Mouse (Mus musculus): ENCODE measurements around the gene Tbce. TPM values are rescaled to one million over a fixed set of nuclear protein-coding genes. Genes with fewer than 3 reads are reported as not detected.

The Tbce gene
- total RNA-seq (2014; rRNA removed; ENCODE audit: low replicate concordance) = 32.5 and 44.7 TPM in 2 replicates
- 29.0 and 31.6 TPM in 2 replicates for polyA plus RNA-seq (2015; fragmentation: Nextera tagmentation; extraction: Ambion mirVana)

DNA sequence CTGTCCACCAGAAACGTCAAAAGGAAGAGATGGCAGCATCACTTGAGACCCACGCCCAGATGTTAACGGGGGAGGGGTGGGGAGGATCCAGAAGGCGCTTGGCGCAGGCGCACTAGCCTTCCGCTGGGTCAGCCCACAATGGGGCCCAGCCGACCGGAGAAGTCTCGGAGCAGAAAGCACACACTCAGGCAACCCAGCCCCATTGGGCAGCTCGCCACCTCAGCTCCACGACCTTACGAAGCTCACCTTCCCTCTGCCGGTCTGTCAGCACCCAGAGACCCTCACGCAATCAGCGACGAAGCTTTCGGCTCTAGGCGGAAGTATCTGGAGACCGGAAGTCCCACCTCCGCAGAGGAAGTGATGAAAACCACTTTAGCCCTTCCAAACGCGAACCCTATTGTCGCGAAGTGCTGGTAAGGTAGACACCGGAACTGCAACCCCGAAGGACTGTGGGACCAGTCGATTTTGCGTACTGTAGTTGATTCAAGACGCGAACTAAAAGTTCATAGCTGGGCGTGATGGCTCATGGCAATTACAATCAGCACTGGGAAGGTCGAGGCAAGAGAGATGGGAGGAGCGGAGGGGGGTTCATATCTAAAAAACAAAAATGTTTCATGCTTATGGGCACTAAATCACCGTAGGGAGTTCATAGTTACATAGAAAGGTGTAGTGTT is at the start of gene Tbce:
TSS of gene Tbce (minus strand) at position 347 of the 674 bp plus-strand sequence.
- Histone ChIP-seq H3K27me3 (ENCODE audit: control insufficient read depth, insufficient read depth, low read length) (no peaks in the 10 kb centered on the region), H3K9me3 (replicated peaks; ENCODE audit: control insufficient read depth, low read length) (no peaks in the 10 kb centered on the region), H3K27ac (ENCODE audit: low read depth) (peak within 1 kb of the TSS; percentile 99), H3K4me2 (ENCODE audit: low read depth, low read length) (peak within 1 kb of the TSS; percentile 75), H3K9ac (replicated peaks; ENCODE audit: low read depth, low read length) (peak within 1 kb of the TSS; percentile 87), H3K36me3 (replicated peaks; ENCODE audit: control insufficient read depth, insufficient read depth, low read length) (no peaks in the 10 kb centered on the region), H3K4me3 (ENCODE audit: low read depth, low read length) (peak within 1 kb of the TSS; percentile 90), H3K4me1 (ENCODE audit: control insufficient read depth, insufficient read depth) (peaks cover 12% of the 10 kb centered on the region)
- ATAC-seq (ENCODE audit: insufficient read depth, low read depth) (peak; percentile 93), DNase-seq (ENCODE audit: low spot score) (peak; percentile 89)
- TF ChIP-seq EP300 (IDR thresholded peaks at IDR 0.05; ENCODE audit: low read depth) (peak; percentile 73; the same call in 1 of the 2 replicates), CTCF (IDR thresholded peaks at IDR 0.05; ENCODE audit: low read depth) (0 out of 2 replicates have a peak, but pooled peaks have one; percentile 1)
- WGBS = under 1% methylated on average over 35 of the region's 35 CpGs

DNA sequence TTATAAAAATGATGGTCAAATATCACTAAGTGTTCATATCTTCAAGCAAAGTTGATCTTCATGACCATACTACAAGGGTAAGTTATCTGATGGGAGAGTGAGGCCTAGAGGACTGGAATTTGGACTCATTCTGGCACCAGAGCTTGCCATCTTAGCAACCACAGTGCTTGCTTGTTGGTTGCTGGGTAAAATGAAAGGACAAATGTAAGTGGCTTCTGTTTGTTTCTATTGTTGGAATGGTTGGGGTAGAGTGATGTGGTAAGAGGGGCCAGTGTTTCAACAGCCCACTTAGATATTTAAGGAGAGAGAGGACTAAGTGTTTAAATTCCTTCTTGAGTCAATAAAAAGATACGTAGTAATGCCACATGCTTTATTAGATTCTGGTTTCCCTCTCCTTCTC is 49.2 kb upstream of the Tbce start:
- H3K4me3 ChIP-seq (ENCODE audit: low read depth, low read length) = no peak overlapping the region
- WGBS = 38% methylated on average over 1 of the region's 1 CpGs
- peak; percentile 60; the same call in 1 of the 2 replicates for ATAC-seq (ENCODE audit: insufficient read depth, low read depth)
- no peaks in the 10 kb centered on the region for H3K4me1 ChIP-seq (ENCODE audit: control insufficient read depth, insufficient read depth)
- H3K27me3 ChIP-seq (ENCODE audit: control insufficient read depth, insufficient read depth, low read length) = no peaks in the 10 kb centered on the region
- H3K36me3 ChIP-seq (replicated peaks; ENCODE audit: control insufficient read depth, insufficient read depth, low read length) = 0 out of 2 replicates have a peak, but pooled peaks cover 5% of the 10 kb centered on the region
- H3K9ac ChIP-seq (replicated peaks; ENCODE audit: low read depth, low read length) = no peak overlapping the region
- DNase-seq (ENCODE audit: low spot score) = peak; percentile 62
- H3K9me3 ChIP-seq (replicated peaks; ENCODE audit: control insufficient read depth, low read length) = no peaks in the 10 kb centered on the region
- TF ChIP-seq CTCF (IDR thresholded peaks at IDR 0.05; ENCODE audit: low read depth) (no peak), EP300 (IDR thresholded peaks at IDR 0.05; ENCODE audit: low read depth) (no peak)
- peak overlapping the region; percentile 71 for H3K27ac ChIP-seq (ENCODE audit: low read depth)
- H3K4me2 ChIP-seq (ENCODE audit: low read depth, low read length) = no peak overlapping the region

DNA sequence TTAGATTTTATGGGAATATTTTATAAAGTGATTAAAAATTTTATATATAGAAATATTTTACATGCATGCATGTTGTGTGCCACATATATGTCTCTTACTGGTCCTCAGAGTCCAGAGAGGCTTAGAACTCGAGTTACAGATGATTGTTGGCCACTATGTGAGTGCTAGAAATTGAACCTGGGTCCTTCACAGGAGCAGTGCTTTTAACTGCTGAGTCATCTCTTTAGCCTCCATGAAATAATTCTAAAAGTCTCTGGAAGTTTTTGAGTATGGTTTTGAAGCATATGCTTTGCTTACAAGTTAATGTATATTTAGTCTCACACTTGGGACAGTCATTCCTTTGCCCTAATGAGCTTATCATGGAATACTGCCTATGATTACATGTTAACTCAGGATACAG is 35.9 kb upstream of the Tbce start:
- no peak for DNase-seq (ENCODE audit: low spot score)
- H3K27ac ChIP-seq (ENCODE audit: low read depth) = no peak overlapping the region
- H3K4me1 ChIP-seq (ENCODE audit: control insufficient read depth, insufficient read depth) = 0 out of 2 replicates have a peak, but pooled peaks cover 3% of the 10 kb centered on the region
- TF ChIP-seq CTCF (IDR thresholded peaks at IDR 0.05; ENCODE audit: low read depth) (no peak), EP300 (IDR thresholded peaks at IDR 0.05; ENCODE audit: low read depth) (no peak)
- no peak overlapping the region for H3K4me2 ChIP-seq (ENCODE audit: low read depth, low read length)
- no peak for ATAC-seq (ENCODE audit: insufficient read depth, low read depth)
- H3K36me3 ChIP-seq (replicated peaks; ENCODE audit: control insufficient read depth, insufficient read depth, low read length) = no peaks in the 10 kb centered on the region
- 70% methylated on average over 1 of the region's 1 CpGs for WGBS
- H3K4me3 ChIP-seq (ENCODE audit: low read depth, low read length) = no peak overlapping the region
- H3K9me3 ChIP-seq (replicated peaks; ENCODE audit: control insufficient read depth, low read length) = no peaks in the 10 kb centered on the region
- no peaks in the 10 kb centered on the region for H3K27me3 ChIP-seq (ENCODE audit: control insufficient read depth, insufficient read depth, low read length)
- no peak overlapping the region for H3K9ac ChIP-seq (replicated peaks; ENCODE audit: low read depth, low read length)

DNA sequence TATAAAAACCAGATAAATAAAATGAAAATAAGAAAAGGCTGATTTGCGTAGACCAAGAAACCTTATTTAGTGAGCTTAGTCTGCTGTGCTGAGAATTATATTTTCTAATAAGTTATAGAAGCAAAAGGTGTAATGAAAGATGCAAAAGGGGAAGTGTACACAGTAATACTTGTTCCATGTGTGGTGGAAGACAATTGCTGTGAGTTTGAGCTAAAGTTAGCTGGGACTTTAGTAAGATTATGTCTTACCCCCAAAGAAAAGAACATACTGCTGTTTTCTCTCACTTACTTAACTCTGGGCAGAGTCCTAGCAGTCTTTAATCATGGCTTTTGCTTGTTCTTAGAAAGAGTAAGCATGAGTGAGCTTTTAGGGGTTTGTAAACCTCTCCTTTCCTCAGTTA is 34.9 kb upstream of the Tbce start:
- Histone ChIP-seq H3K4me3 (ENCODE audit: low read depth, low read length) (no peak overlapping the region), H3K9me3 (replicated peaks; ENCODE audit: control insufficient read depth, low read length) (no peaks in the 10 kb centered on the region), H3K4me1 (ENCODE audit: control insufficient read depth, insufficient read depth) (no peaks in the 10 kb centered on the region), H3K36me3 (replicated peaks; ENCODE audit: control insufficient read depth, insufficient read depth, low read length) (no peaks in the 10 kb centered on the region), H3K4me2 (ENCODE audit: low read depth, low read length) (no peak overlapping the region), H3K27me3 (ENCODE audit: control insufficient read depth, insufficient read depth, low read length) (no peaks in the 10 kb centered on the region), H3K27ac (ENCODE audit: low read depth) (no peak overlapping the region), H3K9ac (replicated peaks; ENCODE audit: low read depth, low read length) (no peak overlapping the region)
- 98% methylated on average over 1 of the region's 1 CpGs for WGBS
- DNase-seq (ENCODE audit: low spot score) = no peak
- no peak for TF ChIP-seq EP300 (IDR thresholded peaks at IDR 0.05; ENCODE audit: low read depth)
- no peak for TF ChIP-seq CTCF (IDR thresholded peaks at IDR 0.05; ENCODE audit: low read depth)
- ATAC-seq (ENCODE audit: insufficient read depth, low read depth) = no peak

DNA sequence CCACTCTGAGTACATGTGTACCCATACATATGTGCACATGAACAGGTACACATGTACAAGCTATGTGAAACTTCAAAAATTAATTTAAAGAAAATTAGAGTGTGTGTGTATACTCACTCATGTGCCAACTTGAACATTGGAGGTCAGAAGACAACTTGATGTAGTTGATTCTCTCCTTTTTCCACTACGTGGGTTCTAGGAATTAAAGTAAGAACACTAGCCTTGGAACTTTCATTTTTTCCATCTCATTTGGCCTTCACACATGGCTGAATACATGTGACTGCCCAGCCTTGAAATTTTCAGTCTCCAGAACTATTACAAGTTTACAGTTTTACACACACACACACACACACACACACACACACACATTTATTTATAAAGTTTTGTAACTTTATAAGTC is 29.9 kb upstream of the Tbce start:
- ATAC-seq (ENCODE audit: insufficient read depth, low read depth) = no peak

More for the DNA sequence above, 29.9 kb upstream of the Tbce start:
- Histone ChIP-seq H3K9ac (replicated peaks; ENCODE audit: low read depth, low read length) (no peak overlapping the region), H3K36me3 (replicated peaks; ENCODE audit: control insufficient read depth, insufficient read depth, low read length) (no peaks in the 10 kb centered on the region; the same call in 1 of the 2 replicates), H3K27ac (ENCODE audit: low read depth) (no peak overlapping the region), H3K4me2 (ENCODE audit: low read depth, low read length) (no peak overlapping the region), H3K27me3 (ENCODE audit: control insufficient read depth, insufficient read depth, low read length) (no peaks in the 10 kb centered on the region), H3K4me3 (ENCODE audit: low read depth, low read length) (no peak overlapping the region), H3K4me1 (ENCODE audit: control insufficient read depth, insufficient read depth) (no peaks in the 10 kb centered on the region), H3K9me3 (replicated peaks; ENCODE audit: control insufficient read depth, low read length) (no peaks in the 10 kb centered on the region)
- WGBS = 97% methylated on average over 1 of the region's 1 CpGs
- no peak for DNase-seq (ENCODE audit: low spot score)
- TF ChIP-seq EP300 (IDR thresholded peaks at IDR 0.05; ENCODE audit: low read depth) (no peak), CTCF (IDR thresholded peaks at IDR 0.05; ENCODE audit: low read depth) (no peak)

All from heart, postnatal 0 days (tissue).